ENCODE assay signal across 9 mouse cellular contexts in genomic region chr8:85027516-85027855, GRCm38 (mm10). TPM values are rescaled to one million over a fixed set of nuclear protein-coding genes. Genes with fewer than 3 reads are reported as not detected.
DNase-seq lines count a peak whose midpoint lies in the region; ATAC-seq and TF ChIP-seq lines count a peak whose summit lies in the region.
"Had no signal": no experiment of that assay in that cellular context is flagged by ENCODE, and none has a peak within 500 bp of the region (broad histone marks: within the 10 kb centered on the region; RNA-seq: fewer than 3 reads in every experiment).

No protein-coding gene starts in this region.

- DNase-seq in gastrocnemius, adult 2 months = no peak
- DNase-seq in gastrocnemius, postnatal 10 days = no peak
- peak; percentile 49 for DNase-seq in A20 (ENCODE audit: low read depth, low spot score)
- DNase-seq in adrenal gland, adult 8-10 months = no peak
- no peak for DNase-seq in left cerebral cortex, postnatal 36 days (ENCODE audit: low spot score in 2 of 2)

- no peaks in the 10 kb centered on the region for H3K27me3 ChIP-seq in embryonic facial prominence, embryonic 15.5 days
- H3K27me3 ChIP-seq in limb, embryonic 13.5 days = no peaks in the 10 kb centered on the region
- no peaks in the 10 kb centered on the region for H3K27me3 ChIP-seq in neural tube, embryonic 15.5 days (replicated peaks)

- no peak for ATAC-seq in embryonic facial prominence, embryonic 15.5 days (ENCODE audit: insufficient number of reproducible peaks, low FRiP score, low TSS enrichment, low read depth)
- ATAC-seq in limb, embryonic 13.5 days (ENCODE audit: low FRiP score, low read depth) = no peak
- ATAC-seq in neural tube, embryonic 15.5 days (ENCODE audit: low FRiP score) = no peak

- H3K9ac ChIP-seq in embryonic facial prominence, embryonic 15.5 days = peak overlapping the region; percentile 100
- peak overlapping the region; percentile 99 for H3K9ac ChIP-seq in limb, embryonic 13.5 days
- peak overlapping the region; percentile 100 for H3K9ac ChIP-seq in neural tube, embryonic 15.5 days (replicated peaks)

- intact Hi-C loops in gastrocnemius, adult 2 months (cut with DNase I) = loop anchor here (5.0 kb wide), 1 partner anchor 60 kb away; the partner anchor contains the start of genes Gm49661, Prdx2 and Rnaseh2a
- intact Hi-C loops in left cerebral cortex, postnatal 36 days (cut with DNase I) = loop anchor here (5.0 kb wide), 1 partner anchor 50 kb away; the partner anchor contains the start of gene Junb

- WGBS in embryonic facial prominence, embryonic 15.5 days = under 1% methylated on average over 13 of the region's 13 CpGs
- WGBS in limb, embryonic 13.5 days = under 1% methylated on average over 13 of the region's 13 CpGs
- WGBS in neural tube, embryonic 15.5 days = 4% methylated on average over 13 of the region's 13 CpGs

- peaks cover 46% of the 10 kb centered on the region for H3K36me3 ChIP-seq in embryonic facial prominence, embryonic 15.5 days
- peaks cover 49% of the 10 kb centered on the region for H3K36me3 ChIP-seq in limb, embryonic 13.5 days
- peaks cover 43% of the 10 kb centered on the region for H3K36me3 ChIP-seq in neural tube, embryonic 15.5 days

- H3K27ac ChIP-seq in gastrocnemius, adult 2 months = peak overlapping the region; percentile 96
- H3K27ac ChIP-seq in embryonic facial prominence, embryonic 15.5 days (replicated peaks) = peak overlapping the region; percentile 92
- peak overlapping the region; percentile 92 for H3K27ac ChIP-seq in limb, embryonic 13.5 days
- peak overlapping the region; percentile 86 for H3K27ac ChIP-seq in neural tube, embryonic 15.5 days (replicated peaks)

- no peaks in the 10 kb centered on the region for H3K9me3 ChIP-seq in embryonic facial prominence, embryonic 15.5 days (replicated peaks)
- no peaks in the 10 kb centered on the region for H3K9me3 ChIP-seq in limb, embryonic 13.5 days
- H3K9me3 ChIP-seq in neural tube, embryonic 15.5 days (replicated peaks) = no peaks in the 10 kb centered on the region

- H3K4me3 ChIP-seq in gastrocnemius, adult 2 months = peak overlapping the region; percentile 89
- H3K4me3 ChIP-seq in embryonic facial prominence, embryonic 15.5 days (replicated peaks) = peak overlapping the region; percentile 98
- H3K4me3 ChIP-seq in limb, embryonic 13.5 days = peak overlapping the region; percentile 99
- H3K4me3 ChIP-seq in neural tube, embryonic 15.5 days (replicated peaks) = peak overlapping the region; percentile 100

- no peak for TF ChIP-seq CTCF in gastrocnemius, adult 2 months (IDR thresholded peaks at IDR 0.05)

- peak overlapping the region; percentile 88 for H3K4me2 ChIP-seq in embryonic facial prominence, embryonic 15.5 days (replicated peaks)
- H3K4me2 ChIP-seq in limb, embryonic 13.5 days (replicated peaks) = peak overlapping the region; percentile 94
- peak overlapping the region; percentile 92 for H3K4me2 ChIP-seq in neural tube, embryonic 15.5 days

- peaks cover 36% of the 10 kb centered on the region for H3K4me1 ChIP-seq in embryonic facial prominence, embryonic 15.5 days
- H3K4me1 ChIP-seq in limb, embryonic 13.5 days = peaks cover 33% of the 10 kb centered on the region
- H3K4me1 ChIP-seq in neural tube, embryonic 15.5 days = peaks cover 51% of the 10 kb centered on the region

RNA-seq across cellular contexts. Expression of gene Trir, which starts 0.9 kb away (rescaled TPM):
- 10 to 100 TPM; 71.9 to 72.4 TPM for total RNA-seq in gastrocnemius, adult 2 months (2021)
- 10 to 100 TPM; 94.0 to 98.0 TPM for total RNA-seq in gastrocnemius, postnatal 10 days (2021)
- 114 and 117 TPM in 2 replicates for polyA plus RNA-seq in embryonic facial prominence, embryonic 15.5 days (2015; fragmentation: Nextera tagmentation; extraction: Ambion mirVana)
- 114 and 132 TPM in 2 replicates for polyA plus RNA-seq in limb, embryonic 13.5 days (2015; fragmentation: Nextera tagmentation; extraction: Ambion mirVana)
- 116 and 124 TPM in 2 replicates for polyA plus RNA-seq in neural tube, embryonic 15.5 days (2015; fragmentation: Nextera tagmentation; extraction: Ambion mirVana)
- 100 to 1,000 TPM; 134 to 159 (median 155) TPM for total RNA-seq in adrenal gland, adult 8-10 months (2022)
- total RNA-seq in left cerebral cortex, postnatal 36 days (2021) = 100 to 1,000 TPM; 124 to 132 TPM

RNA-seq across cellular contexts. Expression of gene Asna1, which starts 2.4 kb away (rescaled TPM):
- total RNA-seq in gastrocnemius, adult 2 months (2021) = 10 to 100 TPM; 50.6 to 58.0 TPM
- 10 to 100 TPM; 47.4 to 47.8 TPM for total RNA-seq in gastrocnemius, postnatal 10 days (2021)
- 117 and 119 TPM in 2 replicates for polyA plus RNA-seq in embryonic facial prominence, embryonic 15.5 days (2015; fragmentation: Nextera tagmentation; extraction: Ambion mirVana)
- 132 TPM in 2 replicates for polyA plus RNA-seq in limb, embryonic 13.5 days (2015; fragmentation: Nextera tagmentation; extraction: Ambion mirVana)
- 148 and 154 TPM in 2 replicates for polyA plus RNA-seq in neural tube, embryonic 15.5 days (2015; fragmentation: Nextera tagmentation; extraction: Ambion mirVana)
- 100 to 1,000 TPM in 2 of 4 experiments, 10 to 100 TPM in 2; 96.4 to 107 (median 101) TPM for total RNA-seq in adrenal gland, adult 8-10 months (2022)
- total RNA-seq in left cerebral cortex, postnatal 36 days (2021) = 100 to 1,000 TPM; 119 to 143 TPM

RNA-seq across cellular contexts. Expression of gene Tnpo2, which starts 9.2 kb away (rescaled TPM):
- total RNA-seq in gastrocnemius, adult 2 months (2021) = 10 to 100 TPM; 29.9 to 33.4 TPM
- 10 to 100 TPM; 27.7 to 35.6 TPM for total RNA-seq in gastrocnemius, postnatal 10 days (2021)
- polyA plus RNA-seq in embryonic facial prominence, embryonic 15.5 days (2015; fragmentation: Nextera tagmentation; extraction: Ambion mirVana) = 31.4 and 32.9 TPM in 2 replicates
- polyA plus RNA-seq in limb, embryonic 13.5 days (2015; fragmentation: Nextera tagmentation; extraction: Ambion mirVana) = 31.0 and 32.2 TPM in 2 replicates
- 54.9 and 55.5 TPM in 2 replicates for polyA plus RNA-seq in neural tube, embryonic 15.5 days (2015; fragmentation: Nextera tagmentation; extraction: Ambion mirVana)
- total RNA-seq in adrenal gland, adult 8-10 months (2022) = 10 to 100 TPM; 67.7 to 85.8 (median 73.5) TPM
- total RNA-seq in left cerebral cortex, postnatal 36 days (2021) = 100 to 1,000 TPM; 160 to 169 TPM

RNA-seq across cellular contexts. Expression of gene Best2, which starts 13.2 kb away (rescaled TPM):
- total RNA-seq in gastrocnemius, adult 2 months (2021) = not detected
- total RNA-seq in gastrocnemius, postnatal 10 days (2021) = not detected
- polyA plus RNA-seq in embryonic facial prominence, embryonic 15.5 days (2015; fragmentation: Nextera tagmentation; extraction: Ambion mirVana) = 0.93 and 2.0 TPM in 2 replicates
- not detected in 2 replicates for polyA plus RNA-seq in limb, embryonic 13.5 days (2015; fragmentation: Nextera tagmentation; extraction: Ambion mirVana)
- polyA plus RNA-seq in neural tube, embryonic 15.5 days (2015; fragmentation: Nextera tagmentation; extraction: Ambion mirVana) = not detected in 2 replicates
- not detected for total RNA-seq in adrenal gland, adult 8-10 months (2022)
- total RNA-seq in left cerebral cortex, postnatal 36 days (2021) = not detected
- total RNA-seq: neutrophil, adult 5-6 weeks had no signal

RNA-seq across cellular contexts. Expression of gene Fbxw9, which starts 32.4 kb away (rescaled TPM):
- 1 to 10 TPM; 1.4 to 1.5 TPM for total RNA-seq in gastrocnemius, adult 2 months (2021)
- total RNA-seq in gastrocnemius, postnatal 10 days (2021) = 1 to 10 TPM; 5.5 to 7.5 TPM
- polyA plus RNA-seq in embryonic facial prominence, embryonic 15.5 days (2015; fragmentation: Nextera tagmentation; extraction: Ambion mirVana) = 32.6 and 37.4 TPM in 2 replicates
- polyA plus RNA-seq in limb, embryonic 13.5 days (2015; fragmentation: Nextera tagmentation; extraction: Ambion mirVana) = 31.6 and 32.2 TPM in 2 replicates
- polyA plus RNA-seq in neural tube, embryonic 15.5 days (2015; fragmentation: Nextera tagmentation; extraction: Ambion mirVana) = 60.6 and 68.3 TPM in 2 replicates
- total RNA-seq in adrenal gland, adult 8-10 months (2022) = 10 to 100 TPM; 15.0 to 29.6 (median 21.6) TPM
- 10 to 100 TPM; 21.7 to 22.8 TPM for total RNA-seq in left cerebral cortex, postnatal 36 days (2021)
